Mouse (Mus musculus) embryonic facial prominence, embryonic 11.5 days (tissue): Measurements from ENCODE around the gene Kcnab2. TPM values are rescaled to one million over a fixed set of nuclear protein-coding genes. Genes with fewer than 3 reads are reported as not detected.

ENCODE experiments used
- ATAC-seq: fragments of 200-750 bp; cut with Nextera tagmentation; replicated peaks from 2 replicates; pipeline ENCODE4 v1.8.0; 2017; ENCODE audit warnings: low read depth; ENCODE audit not compliant: insufficient number of reproducible peaks, low FRiP score, low TSS enrichment
- DNase-seq: peaks from one replicate; pipeline ENCODE4 v3.0.0-alpha.2; 2015; ENCODE audit warnings: low spot score
- H3K27ac ChIP-seq: fragments of 300-500 bp; sonication (generic); replicated peaks from 2 replicates; pipeline ENCODE4 v1.5.1; 2014; ENCODE audit warnings: mild to moderate bottlenecking, low read depth, low read length, control low read depth
- H3K27me3 ChIP-seq: fragments of 300-500 bp; sonication (generic); 2 replicates; pipeline ENCODE4 v1.6.1; 2014; ENCODE audit warnings: mild to moderate bottlenecking, low read length, moderate library complexity, mixed read lengths; ENCODE audit not compliant: control insufficient read depth, insufficient read depth
- H3K36me3 ChIP-seq: fragments of 300-500 bp; sonication (generic); replicated peaks from 2 replicates; pipeline ENCODE4 v1.6.1; 2014; ENCODE audit warnings: low read depth, mild to moderate bottlenecking, low read length, moderate library complexity, mixed read lengths; ENCODE audit not compliant: control insufficient read depth, insufficient read depth
- H3K4me1 ChIP-seq: fragments of 300-500 bp; sonication (generic); 2 replicates; pipeline ENCODE4 v1.6.1; 2014; ENCODE audit warnings: low read length, mixed read lengths; ENCODE audit not compliant: control insufficient read depth, insufficient read depth
- H3K4me2 ChIP-seq: fragments of 300-500 bp; sonication (generic); 2 replicates; pipeline ENCODE4 v1.6.1; 2014; ENCODE audit warnings: low read depth, mild to moderate bottlenecking, control low read depth, low read length, moderate library complexity
- H3K4me3 ChIP-seq: fragments of 300-500 bp; sonication (generic); 2 replicates; pipeline ENCODE4 v1.5.1; 2014; ENCODE audit warnings: low read depth, low read length, control low read depth
- H3K9ac ChIP-seq: fragments of 300-500 bp; sonication (generic); replicated peaks from 2 replicates; pipeline ENCODE4 v1.6.1; 2014; ENCODE audit warnings: mild to moderate bottlenecking, control low read depth, low read length
- H3K9me3 ChIP-seq: fragments of 300-500 bp; sonication (generic); replicated peaks from 2 replicates; pipeline ENCODE4 v1.6.1; 2016; ENCODE audit warnings: mild to moderate bottlenecking, low read length, inconsistent platforms, mixed read lengths; ENCODE audit not compliant: control insufficient read depth
- WGBS: fragments of 180-500 bp; shearing (Covaris S2); extraction: QIAGEN DNeasy Blood & Tissue Kit; methylation state at CpG from one replicate; pipeline ENCODE4 v1.1.7; 2014; 5-methylcytosine and 5-hydroxymethylcytosine counted together
- polyA plus RNA-seq: library from polyadenylated mRNA; unstranded; fragments of >200 nt; fragmentation: Nextera tagmentation; extraction: Ambion mirVana; gene quantifications from 2 replicates; pipeline ENCODE4 v1.2.1, GENCODE M21; 2014

Gene Kcnab2
- polyA plus RNA-seq, 1 experiment from 2014 or later, result 5.4 TPM

DNA sequence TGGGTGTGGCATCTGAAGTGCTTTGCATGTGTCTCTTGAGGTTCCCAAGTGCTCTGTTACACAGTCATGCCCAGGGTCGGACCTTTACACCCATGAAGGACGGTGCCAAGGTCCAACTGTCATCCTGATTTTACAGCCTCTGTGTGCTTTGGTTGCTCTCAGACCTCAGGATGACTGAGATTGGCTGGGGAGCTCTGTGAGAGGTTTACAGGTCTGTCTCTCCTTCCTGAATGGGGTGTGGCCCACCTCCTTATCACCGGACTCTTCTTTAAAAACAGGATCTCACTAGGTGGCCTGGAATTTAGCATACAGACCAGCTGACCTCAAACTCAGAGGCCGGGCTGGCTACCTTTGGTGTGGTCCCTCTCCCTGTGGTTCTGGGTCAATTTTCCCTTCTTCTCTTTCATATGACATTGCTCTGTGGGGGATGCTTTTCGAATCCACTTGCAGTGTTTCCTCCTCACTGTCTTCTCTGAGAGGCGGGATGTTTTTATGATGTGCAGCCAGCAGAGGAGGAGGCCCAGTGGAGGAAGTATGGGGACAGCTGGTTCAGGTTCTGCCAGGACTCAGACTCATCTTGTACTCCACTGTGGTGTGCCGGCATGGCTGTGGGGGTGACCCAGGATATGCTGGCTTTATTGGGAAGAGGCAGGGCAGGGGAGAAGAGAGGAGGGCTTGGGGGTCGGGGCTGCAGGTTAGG lies 126.8 kb downstream of the Kcnab2 start:
- H3K27me3 ChIP-seq, result peaks cover 13% of the 10 kb centered on the region

DNA sequence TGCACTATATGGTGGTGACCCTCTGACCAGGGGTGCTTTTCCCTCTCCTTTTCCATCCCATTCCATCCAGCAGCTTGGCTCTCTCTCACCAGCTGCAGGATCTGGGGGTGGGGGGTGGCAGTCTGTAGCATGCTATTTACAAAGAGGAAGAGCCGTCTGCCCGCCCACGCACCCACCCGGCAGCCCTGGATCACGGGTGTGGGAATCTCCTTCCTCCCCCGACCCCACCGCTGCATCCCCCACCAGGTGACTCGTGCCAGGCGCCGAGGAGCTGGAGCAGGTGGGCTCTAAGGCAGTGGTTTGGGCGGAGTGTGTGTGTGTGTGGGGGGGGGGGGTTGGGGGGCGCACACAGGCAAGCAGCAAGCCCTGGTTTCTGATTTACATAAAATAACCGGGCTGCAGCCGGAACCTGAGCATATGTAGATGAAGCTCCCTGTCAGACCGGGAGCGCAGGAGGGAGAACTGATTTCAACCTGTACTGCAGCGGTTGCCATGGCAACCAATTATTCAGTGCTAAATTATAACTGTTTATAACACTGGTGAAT lies 127.8 kb downstream of the Kcnab2 start:
- Histone ChIP-seq H3K27ac (no peak overlapping the region), H3K4me1 (no peaks in the 10 kb centered on the region), H3K4me3 (no peak overlapping the region), H3K9me3 (no peaks in the 10 kb centered on the region), H3K9ac (no peak overlapping the region), H3K27me3 (peaks cover 13% of the 10 kb centered on the region), H3K36me3 (no peaks in the 10 kb centered on the region), H3K4me2 (no peak overlapping the region)
- DNase-seq (peak; percentile 60), ATAC-seq (no peak)
- 13% methylated on average over 17 of the region's 17 CpGs for WGBS

More for the DNA sequence above, 126.8 kb downstream of the Kcnab2 start:
- Histone ChIP-seq H3K27ac (no peak overlapping the region), H3K4me2 (no peak overlapping the region), H3K9me3 (no peaks in the 10 kb centered on the region), H3K36me3 (no peaks in the 10 kb centered on the region), H3K9ac (no peak overlapping the region), H3K4me3 (no peak overlapping the region), H3K4me1 (no peaks in the 10 kb centered on the region)
- ATAC-seq, result no peak
- DNase-seq, result no peak
- WGBS, result 38% methylated on average over 8 of the region's 8 CpGs

- Histone ChIP-seq H3K27ac (no peak overlapping the region), H3K9me3 (no peaks in the 10 kb centered on the region), H3K4me2 (no peak overlapping the region), H3K4me3 (no peak overlapping the region), H3K27me3 (peaks cover 16% of the 10 kb centered on the region), H3K4me1 (no peaks in the 10 kb centered on the region), H3K9ac (no peak overlapping the region), H3K36me3 (no peaks in the 10 kb centered on the region)
- DNase-seq, result no peak
- ATAC-seq, result no peak
- 54% methylated on average over 7 of the region's 7 CpGs for WGBS
Measured at GRCm38 (mm10) chr4:152345120-152345889, 132.4 kb downstream of the Kcnab2 start.

DNA sequence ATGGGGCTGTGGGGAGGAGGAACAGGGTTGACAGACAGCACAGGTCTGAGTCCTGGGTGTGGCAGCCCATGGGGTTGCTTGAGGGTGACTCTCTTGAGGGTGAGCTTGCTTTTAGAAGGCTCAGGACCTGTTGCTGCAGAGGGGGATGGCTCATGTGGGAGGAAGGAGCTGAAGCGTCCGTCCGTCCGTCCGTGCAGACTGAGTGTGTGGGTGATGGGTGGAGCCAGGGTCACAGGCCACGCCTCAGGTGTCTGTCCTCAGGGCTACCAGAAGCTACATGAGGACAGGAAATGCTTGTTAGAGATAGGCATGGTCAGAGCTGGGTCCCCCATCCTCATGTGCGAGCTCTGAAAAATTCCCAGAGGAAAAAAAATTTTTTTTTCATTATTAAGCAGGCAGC lies 133.0 kb downstream of the Kcnab2 start:
- WGBS, result 62% methylated on average over 7 of the region's 7 CpGs
- no peak overlapping the region for H3K27ac ChIP-seq
- no peak overlapping the region for H3K9ac ChIP-seq
- H3K27me3 ChIP-seq, result peaks cover 20% of the 10 kb centered on the region
- DNase-seq, result no peak
- H3K36me3 ChIP-seq, result no peaks in the 10 kb centered on the region
- ATAC-seq, result no peak
- H3K9me3 ChIP-seq, result no peaks in the 10 kb centered on the region
- peaks cover 1% of the 10 kb centered on the region; the same call in 1 of the 2 replicates for H3K4me1 ChIP-seq
- H3K4me2 ChIP-seq, result no peak overlapping the region
- no peak overlapping the region for H3K4me3 ChIP-seq

GRCm38 (mm10) chr4:152343296-152343695 lies 134.4 kb downstream of the Kcnab2 start:
- WGBS, result 5% methylated on average over 5 of the region's 5 CpGs
- H3K36me3 ChIP-seq, result no peaks in the 10 kb centered on the region
- ATAC-seq, result no peak
- peak; percentile 61 for DNase-seq
- H3K27me3 ChIP-seq, result peaks cover 28% of the 10 kb centered on the region
- H3K9ac ChIP-seq, result no peak overlapping the region
- H3K4me1 ChIP-seq, result peaks cover 2% of the 10 kb centered on the region; the same call in 1 of the 2 replicates
- no peak overlapping the region for H3K4me2 ChIP-seq
- no peak overlapping the region for H3K4me3 ChIP-seq
- H3K27ac ChIP-seq, result no peak overlapping the region
- no peaks in the 10 kb centered on the region for H3K9me3 ChIP-seq

Other genes with a start within 250 kb of the Kcnab2 start
- 4.3 and 5.9 TPM in 2 replicates for gene Gpr153, start 203.6 kb downstream of the Kcnab2 start, polyA plus RNA-seq
- gene Hes3, start 186.2 kb downstream of the Kcnab2 start, polyA plus RNA-seq, result 0.32 and 0.65 TPM in 2 replicates
- gene Icmt, start 180.6 kb downstream of the Kcnab2 start, polyA plus RNA-seq, result 23.4 and 24.8 TPM in 2 replicates
- 0.41 and 1.0 TPM in 2 replicates for gene Rnf207, start 158.9 kb downstream of the Kcnab2 start, polyA plus RNA-seq
- 404 and 441 TPM in 2 replicates for gene Rpl22, start 152.1 kb downstream of the Kcnab2 start, polyA plus RNA-seq
- 0.14 TPM in 2 replicates for gene Chd5, start 139.2 kb downstream of the Kcnab2 start, polyA plus RNA-seq
- gene Nphp4, start 1.2 kb downstream of the Kcnab2 start, polyA plus RNA-seq, result 2.2 and 2.9 TPM in 2 replicates